Mouse (Mus musculus): ENCODE data around the gene Spry2. TPM values are rescaled to one million over a fixed set of nuclear protein-coding genes. Genes with fewer than 3 reads are reported as not detected.

The Spry2 gene
- polyA plus RNA-seq, 2 experiments from 2014 or later, result not detected

DNA sequence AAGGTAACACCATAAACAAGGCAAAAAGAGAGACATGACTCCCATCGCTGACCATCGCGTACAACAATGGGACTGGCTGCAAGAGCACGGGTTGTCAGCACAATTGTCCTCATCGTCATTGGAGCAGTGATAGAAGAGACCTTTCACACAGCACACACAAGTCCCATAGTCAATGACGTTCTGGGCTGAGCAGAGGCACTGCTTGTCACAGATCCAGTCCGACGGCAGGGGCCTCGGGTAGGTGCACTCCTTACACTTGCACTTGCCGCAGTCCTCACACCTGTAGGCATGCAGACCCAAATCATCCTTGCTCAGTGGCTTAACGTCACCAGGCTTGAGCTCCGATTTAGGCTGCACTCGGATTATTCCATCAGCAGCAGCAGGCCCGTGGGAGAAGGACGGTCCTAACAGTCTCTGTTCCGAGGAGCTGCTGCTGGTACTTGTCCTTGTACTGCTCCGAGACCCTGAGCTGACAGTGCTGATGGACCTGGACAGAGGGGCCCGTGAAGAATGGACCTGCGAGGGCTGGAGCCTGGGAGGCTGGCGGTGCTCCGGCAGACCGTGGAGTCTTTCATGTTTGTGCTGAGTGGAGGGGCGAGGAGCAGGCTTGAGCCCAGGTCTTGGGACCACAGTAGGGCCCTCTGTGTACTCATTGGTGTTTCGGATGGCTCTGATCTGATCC lies 3.5 kb downstream of the Spry2 start:
- no peak for ATAC-seq

DNA sequence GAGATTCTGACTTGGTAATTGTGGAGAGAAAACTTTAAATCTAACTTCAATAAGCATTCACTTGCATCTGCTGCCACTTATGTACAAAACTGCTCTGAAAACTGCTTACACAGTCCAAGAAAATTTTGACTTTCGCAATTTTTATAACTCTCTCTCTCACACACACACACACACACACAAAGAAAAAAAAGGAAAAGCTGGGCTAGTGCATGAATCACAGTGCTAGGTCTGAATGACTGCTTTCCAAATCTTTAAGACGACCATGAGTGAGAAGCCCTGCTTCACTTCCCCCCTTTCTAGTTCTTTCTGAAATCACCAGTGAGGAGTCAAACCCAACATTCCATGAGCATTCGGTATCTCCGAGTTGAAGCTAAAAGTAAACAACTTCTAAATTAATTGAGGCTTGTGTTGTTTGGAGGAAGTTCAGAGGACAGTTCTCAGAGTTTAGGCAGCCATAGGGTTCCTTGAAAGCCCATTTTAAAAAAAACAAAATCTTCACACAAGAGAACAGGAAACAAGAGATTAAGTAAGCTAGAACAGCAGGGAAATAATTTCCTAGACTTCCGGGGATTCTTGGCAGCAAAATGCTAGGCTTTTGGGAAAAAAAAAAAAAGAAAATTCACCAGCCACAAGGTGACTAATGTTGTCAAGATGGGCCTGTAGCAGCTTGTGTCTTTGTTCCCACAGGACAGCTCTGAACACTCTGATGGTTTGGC lies 5.9 kb downstream of the Spry2 start:
- ATAC-seq, result no peak

DNA sequence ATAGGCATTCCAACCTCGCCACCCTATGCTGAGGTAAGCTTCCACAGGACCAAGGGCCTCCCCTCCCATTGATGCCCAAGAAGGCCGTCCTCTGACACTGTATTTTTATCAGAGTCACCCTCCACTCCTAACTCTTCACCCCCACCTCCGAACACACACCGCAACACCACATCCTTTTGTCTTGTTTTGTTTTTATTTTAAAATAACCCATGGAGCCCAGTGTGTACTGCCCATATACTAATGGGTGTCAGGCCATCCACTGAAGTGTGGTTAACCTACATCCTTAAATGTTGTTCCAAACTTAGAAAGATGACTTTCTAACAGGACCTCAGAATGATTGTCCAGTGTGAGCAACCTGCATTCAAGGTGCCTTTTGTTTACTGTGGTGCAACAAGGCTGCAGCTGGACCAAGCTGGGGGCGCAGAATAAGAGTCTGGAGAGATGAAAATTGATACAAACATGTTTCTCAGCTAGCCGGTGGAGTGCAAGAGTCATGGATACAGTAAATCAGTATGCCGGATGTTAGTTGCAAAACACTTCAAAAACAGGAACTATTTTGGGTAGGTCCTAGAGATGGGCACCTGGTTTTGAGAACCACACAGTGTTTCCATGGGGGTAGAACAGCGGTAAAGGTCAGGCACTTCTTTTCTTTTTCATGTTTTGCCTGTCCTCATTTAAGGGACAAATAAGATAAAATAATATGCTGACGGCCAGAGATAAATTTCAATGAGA lies 9.8 kb downstream of the Spry2 start:
- ATAC-seq, result no peak

DNA sequence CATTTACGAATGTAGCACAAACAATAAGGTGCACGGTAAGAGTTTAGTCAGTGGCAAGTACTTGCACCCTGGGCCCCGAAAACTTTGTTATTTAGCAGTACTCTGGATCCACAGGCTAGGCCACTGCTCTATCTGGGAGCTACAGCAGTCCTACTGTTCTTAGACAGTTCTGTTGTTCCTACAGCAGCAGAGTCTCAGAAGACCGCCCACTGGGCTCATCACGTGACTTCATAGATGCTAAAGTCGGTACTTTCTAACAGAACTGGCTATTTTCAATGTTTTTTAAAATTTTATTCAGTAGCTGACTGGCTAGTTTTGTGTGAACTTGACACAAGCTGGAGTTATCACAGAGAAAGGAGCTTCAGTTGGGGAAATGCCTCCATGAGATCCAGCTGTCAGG lies 11.4 kb downstream of the Spry2 start:
- no peak for ATAC-seq

DNA sequence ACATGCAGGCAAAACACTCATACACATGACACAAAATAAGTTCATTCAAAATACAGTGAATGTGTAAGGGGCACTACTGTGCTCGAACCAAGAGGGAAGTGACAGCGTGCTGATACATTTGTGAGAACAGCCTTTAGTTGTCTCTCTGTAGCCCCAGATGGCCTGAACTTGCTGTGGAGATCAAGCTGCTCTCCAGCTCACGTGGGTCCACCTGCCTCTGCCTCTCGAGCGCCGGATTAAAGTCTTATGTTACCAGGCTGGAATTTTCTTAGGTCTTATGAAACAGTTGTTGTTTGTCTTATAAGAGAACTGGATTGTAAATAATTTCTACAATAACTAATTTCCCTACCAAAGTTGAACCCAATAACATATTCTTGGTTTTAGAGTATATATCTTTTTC lies 13.4 kb downstream of the Spry2 start:
- ATAC-seq, result no peak

DNA sequence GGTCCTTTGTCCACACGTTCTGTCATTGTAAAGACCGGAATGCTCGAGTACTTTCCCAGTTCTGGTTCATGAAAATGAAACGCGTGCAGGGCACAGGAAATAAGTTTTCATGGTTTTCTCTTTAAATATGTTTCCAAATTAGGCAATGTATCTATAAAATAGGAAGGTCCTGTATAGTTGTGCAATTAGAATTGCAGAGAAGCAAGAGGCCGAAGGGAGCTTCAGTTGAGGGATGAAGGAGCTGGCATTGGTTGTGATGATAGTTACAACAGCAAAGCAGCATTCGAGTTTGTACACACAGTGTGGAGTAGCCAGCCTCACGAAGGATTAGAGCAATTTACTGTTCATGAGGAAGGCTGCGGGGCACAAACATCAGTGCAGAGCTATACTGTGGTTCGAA lies 18.3 kb downstream of the Spry2 start:
- no peak for ATAC-seq

DNA sequence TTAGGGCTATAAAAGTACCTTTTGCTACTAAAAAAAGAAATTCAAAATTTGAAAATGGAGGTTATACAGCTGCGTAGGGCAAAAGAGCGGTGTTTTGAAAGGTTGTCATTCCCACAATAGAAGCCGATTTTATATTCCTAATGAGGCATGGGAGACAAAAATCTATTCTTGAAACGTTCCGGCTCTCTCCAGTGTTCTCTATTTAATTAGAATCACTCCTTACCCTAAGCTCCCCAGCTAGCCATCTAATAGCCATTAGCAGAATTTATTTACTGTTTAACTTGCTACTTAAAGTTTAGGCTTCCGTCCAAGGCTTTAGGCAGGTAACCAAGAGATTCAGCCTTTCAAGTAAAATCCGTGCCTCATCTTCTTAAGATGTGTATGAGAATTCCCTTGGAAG lies 20.2 kb downstream of the Spry2 start:
- no peak for ATAC-seq

DNA sequence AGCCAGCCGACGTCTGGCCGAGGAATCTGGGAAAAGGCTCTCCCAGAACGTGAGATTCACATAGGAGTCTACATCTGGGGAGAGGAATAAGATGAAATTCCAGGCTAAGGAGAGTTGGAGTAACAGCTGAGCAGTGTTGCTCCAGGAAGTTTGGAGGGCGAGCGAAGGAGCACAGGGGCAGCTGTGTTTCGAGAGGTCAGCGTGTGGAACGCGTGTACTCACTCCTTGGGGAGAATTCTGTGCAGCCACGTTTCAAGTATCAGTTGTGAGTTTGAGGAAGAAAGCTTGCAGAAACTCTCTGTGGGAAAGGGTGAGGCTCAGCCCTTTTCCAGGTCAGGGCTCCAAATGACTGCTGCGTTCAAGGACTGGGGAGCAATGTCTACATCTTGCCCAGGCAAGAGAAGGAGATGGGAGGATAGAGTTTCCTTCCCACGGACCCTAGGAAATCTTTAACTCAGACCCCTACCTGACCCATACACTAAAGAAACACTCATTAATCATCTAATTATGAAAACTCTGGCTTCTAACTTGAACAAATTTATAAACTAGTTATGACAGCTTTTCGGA lies 26.2 kb downstream of the Spry2 start:
- no peak for ATAC-seq

DNA sequence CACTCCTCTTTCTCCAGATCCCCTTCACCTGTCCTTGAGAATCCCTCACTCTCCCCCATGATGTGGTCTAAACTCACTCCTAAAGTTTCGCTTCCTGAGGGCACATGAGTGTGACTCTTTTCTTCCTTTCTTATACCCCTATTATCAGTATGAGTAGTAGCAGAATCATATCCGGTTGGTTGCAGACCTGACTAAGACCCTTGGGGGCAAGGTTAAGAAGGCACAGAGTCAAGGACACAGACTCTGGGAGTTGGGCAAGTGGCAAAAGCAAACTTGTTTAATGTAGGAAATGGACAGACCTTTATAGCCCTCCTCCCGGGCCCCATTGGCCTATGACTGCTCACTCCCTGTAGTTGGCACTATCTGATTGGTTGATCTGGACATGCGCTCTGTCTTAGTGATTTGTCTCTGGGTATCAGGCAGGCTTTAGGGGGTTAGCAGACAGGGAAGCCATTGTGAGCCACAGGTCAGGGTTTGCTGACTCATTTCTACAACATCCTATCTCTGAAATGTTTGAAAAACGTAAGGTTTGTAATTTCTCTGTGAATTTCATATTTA lies 31.2 kb downstream of the Spry2 start:
- no peak for ATAC-seq

DNA sequence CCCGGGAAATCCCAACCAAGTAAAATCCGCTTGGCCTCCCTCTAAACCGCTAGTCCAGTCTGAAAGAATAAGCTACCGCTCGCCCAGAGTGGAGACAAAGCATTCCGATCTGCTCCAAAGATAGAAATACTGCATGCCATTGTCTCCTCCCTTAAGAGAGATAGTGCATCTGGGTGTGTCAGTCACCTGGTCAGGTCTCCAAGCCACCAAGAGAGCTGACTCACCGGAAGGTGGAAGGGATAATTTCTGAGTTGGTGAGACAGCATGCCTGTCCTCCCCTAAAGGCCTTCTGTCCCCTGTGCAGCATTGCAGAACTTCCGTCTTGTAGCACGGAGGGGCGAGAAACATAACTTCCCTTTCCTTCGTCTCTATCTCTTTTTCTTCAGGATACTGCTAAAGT lies 34.4 kb downstream of the Spry2 start:
- no peak for ATAC-seq

DNA sequence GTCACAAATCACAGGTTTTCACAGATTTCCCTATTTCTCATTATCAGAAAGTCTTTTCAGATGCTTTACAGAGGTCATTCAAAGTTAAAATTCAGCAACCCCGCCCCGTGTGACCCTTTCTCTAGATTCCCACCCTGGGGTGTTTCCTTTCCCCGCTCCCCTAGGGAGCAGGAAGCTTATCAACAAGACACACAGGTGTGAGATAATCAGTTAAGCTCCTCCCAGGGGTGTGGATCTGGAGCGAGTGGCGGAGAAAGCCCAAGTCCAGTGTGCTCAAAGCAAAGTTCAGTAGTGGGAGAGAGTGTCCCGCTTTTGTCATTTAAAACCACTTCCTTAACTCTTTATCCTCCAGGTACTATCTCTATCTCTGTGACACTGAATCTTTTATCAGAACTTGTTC lies 35.7 kb downstream of the Spry2 start:
- no peak for ATAC-seq

DNA sequence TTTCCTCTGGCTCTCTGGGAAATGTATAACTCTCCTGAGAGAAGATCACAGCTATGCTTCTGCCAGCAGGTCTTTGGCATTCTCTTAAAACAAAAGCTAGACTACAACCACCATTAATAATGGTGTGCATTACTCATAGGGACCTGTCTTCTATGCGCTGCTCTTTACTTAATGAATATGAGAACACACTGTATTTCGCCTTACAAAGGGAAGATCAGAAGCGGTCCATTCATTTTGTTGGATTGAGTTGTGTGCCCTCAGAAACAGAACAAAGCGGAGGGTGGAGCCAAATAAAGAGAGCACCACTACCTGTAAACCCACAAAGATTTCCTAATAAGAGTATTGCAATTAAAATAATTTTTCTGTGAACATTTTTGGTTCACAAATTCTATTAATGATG lies 36.3 kb downstream of the Spry2 start:
- no peak for ATAC-seq

DNA sequence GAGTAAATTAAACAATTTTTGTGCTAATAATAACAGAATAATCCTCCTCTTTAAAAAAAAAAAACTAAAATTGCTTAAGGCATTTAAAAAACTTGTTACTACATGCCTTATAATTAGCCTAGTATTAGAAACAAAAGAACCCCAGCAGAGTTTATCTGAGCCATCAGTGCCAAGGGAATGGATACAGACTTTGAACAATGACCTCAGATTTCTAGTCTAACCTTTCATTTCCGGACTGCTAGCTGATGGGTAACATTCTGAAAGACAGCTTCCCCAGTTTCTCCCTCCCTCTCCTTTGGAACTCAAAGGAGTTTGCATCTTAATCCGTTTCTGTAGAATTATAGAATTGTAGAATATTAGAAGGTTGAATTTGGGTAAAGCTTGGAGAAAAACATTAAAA lies 36.7 kb downstream of the Spry2 start:
- no peak for ATAC-seq

DNA sequence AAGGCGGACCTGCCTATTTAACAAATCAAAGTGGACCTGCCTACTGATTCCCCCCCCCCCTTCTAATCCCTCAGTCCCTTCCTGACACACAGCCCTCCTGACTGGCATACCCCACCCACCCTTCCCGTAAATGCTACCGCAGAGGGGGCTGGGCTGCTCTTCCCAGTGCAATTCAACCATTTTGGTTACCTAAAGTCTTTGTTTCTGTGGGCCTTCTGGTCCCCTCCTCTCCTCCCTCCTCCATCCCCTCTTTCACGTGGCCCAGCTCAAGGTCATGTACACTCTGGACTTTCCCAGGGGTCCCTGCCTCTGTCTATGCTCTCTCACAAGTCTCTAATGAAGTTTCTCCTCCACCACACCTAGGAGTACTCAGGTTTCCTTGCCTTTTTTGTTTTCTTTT lies 37.3 kb downstream of the Spry2 start:
- no peak for ATAC-seq

DNA sequence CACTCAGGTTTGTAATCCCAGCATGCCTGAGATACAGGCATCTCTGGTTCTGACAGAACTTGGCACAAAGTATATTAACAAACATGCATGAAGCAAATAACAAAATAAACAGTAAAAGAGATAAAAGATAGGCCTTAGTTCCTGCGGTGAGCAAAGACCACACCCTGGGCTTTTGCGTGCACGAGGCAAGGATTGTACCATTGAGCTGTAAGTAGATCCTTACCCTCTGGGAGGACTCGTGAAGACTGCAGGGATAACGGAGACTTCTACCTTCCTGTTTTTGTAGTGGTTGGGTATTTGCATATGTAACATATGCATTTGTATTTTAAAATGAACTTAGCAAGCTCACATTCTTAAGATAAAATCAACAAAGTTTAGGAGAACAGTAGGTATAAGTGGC lies 37.7 kb downstream of the Spry2 start:
- no peak for ATAC-seq

DNA sequence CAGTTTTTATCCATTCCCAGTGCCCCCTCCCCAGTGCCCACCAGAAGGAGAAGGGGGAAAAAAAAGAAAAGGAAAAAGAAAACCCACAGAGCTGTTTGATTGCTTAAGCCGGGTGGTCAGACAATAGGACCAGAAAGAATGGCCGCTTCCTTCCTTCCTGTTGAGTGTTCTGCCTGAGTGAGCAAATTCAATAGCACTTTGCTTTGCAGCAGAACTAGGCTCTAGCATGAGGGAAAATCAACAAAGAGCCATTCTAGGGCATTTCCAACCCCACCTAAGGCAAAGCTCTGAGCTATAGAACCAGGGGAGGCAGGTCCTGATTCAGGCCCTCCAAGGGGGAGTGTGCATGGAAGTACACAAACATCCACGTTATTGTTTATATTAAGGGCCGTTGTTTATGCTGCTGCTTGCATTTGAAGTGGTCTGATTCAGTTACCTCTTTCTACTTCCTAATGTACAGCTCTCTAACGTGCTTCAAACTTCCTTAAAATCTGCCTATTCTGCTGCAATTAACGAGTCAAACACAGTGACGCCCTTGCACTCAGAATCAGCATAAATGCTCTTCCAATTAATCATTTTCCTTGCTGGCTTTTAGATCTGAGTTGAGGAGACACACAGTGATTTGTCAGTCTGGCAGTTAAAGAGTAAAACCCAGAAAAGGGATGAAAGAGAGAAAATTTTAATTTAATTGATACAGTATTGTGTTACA lies 45.1 kb downstream of the Spry2 start:
- ATAC-seq, result no peak

Other genes starting within 250 kb of the Spry2 start
- gene Trim52, start 209.4 kb upstream of the Spry2 start, polyA plus RNA-seq (2017; shearing (Covaris generic)), result under 1 TPM in 1 of 2 experiments, not detected in 1; 0.11 TPM

Measured in activated CD4-positive, CD25-positive, alpha-beta regulatory T cell, adult 4 months (primary cell).